Mouse (Mus musculus) left cerebral cortex, postnatal 4 days (tissue): Measurements from ENCODE around the gene Trak1. TPM values are rescaled to one million over a fixed set of nuclear protein-coding genes. Genes with fewer than 3 reads are reported as not detected.
A peak's percentile ranks its signal among the peaks of the same experiment; 100 is the strongest.

Source experiments
- DNase-seq: peaks from one replicate; pipeline ENCODE4 v3.0.0-alpha.2; 2022
- intact Hi-C: fragments of 180-260 bp; cut with DNase I; formaldehyde crosslinking; loops from one replicate; pipeline ENCODE4 v1.15.1; 2025
- total RNA-seq, 2 experiments: library from RNA; stranded (reverse); gene quantifications; 2 replicates each; pipeline ENCODE4 v1.2.3; 2021

The Trak1 gene
- total RNA-seq, 2 experiments from 2014 or later: 208 to 215 TPM

GRCm38 (mm10) chr9:121385749-121386350 lies 88.5 kb downstream of the Trak1 start:
- DNase-seq: no peak
- intact Hi-C loops: loop anchor here (10.0 kb wide), 1 partner anchor 219 kb away; no protein-coding TSS in a partner anchor

- DNase-seq: no peak
- intact Hi-C loops: loop anchor here (10.0 kb wide), 1 partner anchor 217 kb away; no protein-coding TSS in a partner anchor
Observed at GRCm38 (mm10) chr9:121387539-121388272, 90.4 kb downstream of the Trak1 start.

- no peak for DNase-seq
- intact Hi-C loops: loop anchor here (10.0 kb wide), 1 partner anchor 216 kb away; no protein-coding TSS in a partner anchor
Observed at GRCm38 (mm10) chr9:121388273-121388931, 91.1 kb downstream of the Trak1 start.

DNA sequence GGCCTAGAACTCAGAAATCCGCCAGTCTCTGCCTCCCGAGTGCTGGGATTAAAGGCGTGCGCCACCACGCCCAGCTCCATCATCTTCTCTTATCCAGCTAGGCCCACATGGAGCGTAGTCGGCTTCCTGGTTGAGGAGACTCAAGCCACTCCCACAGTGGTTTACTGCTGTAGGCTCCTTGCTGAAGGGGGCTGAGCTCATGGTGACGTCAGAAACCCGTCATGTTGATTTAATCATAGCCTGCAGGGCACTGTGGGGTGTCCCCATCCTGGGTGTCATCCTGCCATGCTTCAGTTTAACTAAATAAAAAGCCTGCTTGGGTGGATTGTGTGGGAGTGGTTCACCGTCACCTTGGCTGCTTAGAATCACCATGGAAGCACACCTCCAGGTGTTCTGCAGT lies 92.0 kb downstream of the Trak1 start:
- no peak for DNase-seq
- intact Hi-C loops: loop anchor here (10.0 kb wide), 1 partner anchor 216 kb away; no protein-coding TSS in a partner anchor

GRCm38 (mm10) chr9:121391898-121392297 lies 94.6 kb downstream of the Trak1 start:
- DNase-seq: peak; percentile 63
- intact Hi-C loops: no loop called here

DNA sequence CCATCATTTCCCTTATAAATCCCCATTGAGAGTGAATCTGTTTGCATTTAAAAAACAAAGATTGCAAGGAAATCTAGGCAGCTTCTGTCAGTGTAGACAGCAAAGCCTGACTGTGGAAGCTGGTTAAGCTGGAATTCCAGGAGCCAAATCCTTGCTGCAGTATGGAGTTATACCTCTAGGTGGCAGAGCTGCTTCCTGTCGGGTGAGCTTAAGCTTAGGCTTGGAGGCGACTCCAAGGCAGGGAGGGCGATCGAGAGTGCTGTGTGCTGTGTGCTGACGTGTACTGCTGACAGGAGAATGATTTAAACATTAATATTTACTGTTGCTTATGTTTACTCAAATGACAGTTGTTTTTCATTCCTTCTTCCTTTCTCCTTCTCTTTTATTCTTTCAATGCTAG lies 95.1 kb downstream of the Trak1 start:
- intact Hi-C loops: no loop called here
- peak; percentile 65 for DNase-seq

GRCm38 (mm10) chr9:121393104-121393503 lies 95.8 kb downstream of the Trak1 start:
- DNase-seq: no peak
- intact Hi-C loops: no loop called here

DNA sequence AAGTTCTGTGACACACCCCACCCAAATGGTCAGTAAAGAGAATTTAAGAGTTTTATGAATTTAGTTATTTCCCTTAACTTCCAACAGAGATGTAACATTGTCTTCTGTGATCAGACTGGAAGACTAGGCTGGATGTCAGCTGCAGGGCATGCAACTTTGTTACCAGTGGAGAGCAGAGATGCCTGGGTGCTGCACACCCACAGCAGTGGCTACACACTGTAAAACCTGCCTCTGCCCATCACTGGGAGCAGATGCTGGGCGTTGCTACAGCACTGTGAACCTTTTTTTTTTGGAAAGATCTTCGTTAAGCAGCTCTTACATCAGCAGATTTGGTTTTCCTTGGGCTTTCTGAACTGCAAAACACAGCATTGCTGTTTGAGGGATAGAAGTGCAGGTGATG lies 97.6 kb downstream of the Trak1 start:
- no peak for DNase-seq
- intact Hi-C loops: no loop called here

DNA sequence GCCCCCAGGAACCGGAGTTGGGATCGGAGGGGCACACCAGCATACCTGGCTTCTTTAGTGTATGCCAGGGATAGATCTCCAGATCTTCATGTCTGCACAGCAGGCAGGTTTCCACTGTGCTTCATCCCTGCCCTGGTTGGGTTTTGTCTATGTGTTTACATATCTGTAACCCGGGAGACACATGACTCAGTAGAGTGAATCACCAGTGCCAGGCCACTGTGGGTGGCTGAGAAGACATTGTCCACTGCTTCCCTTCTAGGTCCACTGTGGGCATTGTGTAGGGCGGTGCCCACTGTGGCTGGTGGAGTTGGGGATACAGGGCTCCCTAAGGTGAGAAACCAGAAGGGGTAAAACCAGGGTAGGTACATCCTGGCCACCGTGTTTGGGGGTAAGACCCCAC lies 98.5 kb downstream of the Trak1 start:
- DNase-seq: no peak
- intact Hi-C loops: no loop called here

DNA sequence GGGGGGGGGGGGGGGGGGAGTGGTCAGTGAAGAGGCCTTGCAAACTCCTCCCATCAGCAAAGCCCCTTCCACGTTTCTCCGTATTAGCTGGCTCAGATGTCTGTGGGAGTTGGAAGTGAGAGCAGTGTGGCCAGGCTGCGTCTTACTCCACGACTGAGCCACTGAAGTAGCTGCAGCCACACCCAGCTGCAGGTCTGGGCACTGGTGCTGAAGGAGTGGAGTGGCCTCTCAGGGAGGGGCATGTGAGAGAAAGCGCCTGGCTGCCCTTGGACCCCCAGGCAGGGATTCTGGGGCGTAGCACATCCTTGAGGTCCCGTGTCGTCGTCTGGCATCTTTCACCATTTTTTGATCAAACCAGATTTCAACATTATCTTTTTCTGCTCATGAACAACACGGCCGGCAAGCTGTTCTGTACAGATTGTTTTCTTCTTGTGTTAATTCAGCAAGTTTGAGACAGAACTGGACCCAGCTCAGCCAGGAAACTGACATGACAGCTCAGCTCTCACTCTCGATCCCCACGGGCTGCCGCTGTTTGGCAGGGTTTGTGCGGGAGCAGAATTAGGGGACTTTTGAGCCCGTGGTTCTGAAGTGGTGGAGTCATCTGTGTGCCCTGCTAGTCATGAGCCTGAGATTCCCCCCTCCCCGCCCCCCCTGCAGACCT lies 100.9 kb downstream of the Trak1 start:
- peak; percentile 57 for DNase-seq
- intact Hi-C loops: no loop called here

- DNase-seq: peak; percentile 77
- intact Hi-C loops: no loop called here
Observed at GRCm38 (mm10) chr9:121398761-121399160, 101.5 kb downstream of the Trak1 start.

DNA sequence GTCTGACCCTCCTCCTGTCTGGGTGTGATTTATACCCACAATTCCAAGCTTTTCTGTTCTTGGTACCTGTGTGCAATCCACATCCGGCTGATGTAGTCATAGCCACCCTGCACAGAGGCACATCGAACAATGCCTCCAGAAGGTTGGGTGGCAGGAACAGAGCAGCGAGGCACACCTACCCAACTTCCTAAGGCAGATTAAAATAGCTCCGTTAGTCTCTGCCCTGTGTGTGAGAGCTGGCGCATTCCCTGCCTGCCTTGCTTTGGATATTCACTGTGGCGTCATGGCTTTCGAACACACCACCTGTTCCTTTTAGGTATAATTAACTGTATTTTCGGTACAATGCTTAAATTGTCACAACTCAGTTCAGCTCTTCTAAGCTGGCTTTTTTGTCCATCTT lies 103.3 kb downstream of the Trak1 start:
- intact Hi-C loops: no loop called here
- DNase-seq: no peak

GRCm38 (mm10) chr9:121403157-121403671 lies 105.9 kb downstream of the Trak1 start:
- DNase-seq: peak; percentile 91

DNA sequence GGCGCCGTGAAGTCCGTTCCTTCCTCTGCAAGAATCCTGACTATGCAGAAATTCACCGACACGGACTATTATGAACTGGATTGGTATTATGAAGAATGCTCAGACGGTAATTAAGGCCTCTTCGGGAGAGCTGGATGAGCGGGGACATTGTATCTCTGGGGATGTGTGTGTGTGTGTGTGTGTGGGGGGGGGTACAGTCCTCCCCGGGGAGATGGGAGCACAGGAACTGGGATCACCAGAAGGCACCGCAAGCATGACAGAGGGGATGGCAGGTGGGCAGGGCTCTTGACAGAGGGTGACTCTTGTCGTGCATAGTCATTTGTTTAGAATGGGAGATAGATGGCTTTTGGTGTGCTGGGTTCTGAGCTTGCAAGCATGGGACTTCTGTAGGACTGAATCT lies 106.4 kb downstream of the Trak1 start:
- intact Hi-C loops: no loop called here
- no peak for DNase-seq

More at GRCm38 (mm10) chr9:121403157-121403671, 105.9 kb downstream of the Trak1 start:
- intact Hi-C loops: no loop called here

GRCm38 (mm10) chr9:121405088-121405681 lies 107.9 kb downstream of the Trak1 start:
- no peak for DNase-seq
- intact Hi-C loops: no loop called here

DNA sequence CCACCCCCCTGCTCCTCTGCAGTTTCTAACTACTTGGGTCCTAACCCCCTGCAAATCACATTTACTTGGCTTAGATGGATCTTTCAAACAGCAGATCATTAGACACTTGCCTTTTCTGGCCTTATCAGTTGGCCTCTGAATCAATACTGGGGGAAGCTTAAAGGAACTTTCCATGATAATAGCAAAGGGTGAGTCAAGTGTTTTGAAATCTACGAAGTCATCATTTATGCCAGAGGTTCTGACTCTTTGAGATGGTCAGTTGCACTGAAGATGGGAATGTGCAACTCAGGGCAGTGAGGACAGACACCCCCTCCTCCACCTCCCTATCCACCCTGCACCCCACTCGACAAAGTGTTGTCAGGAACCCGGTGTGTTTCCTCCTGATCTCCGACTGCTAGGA lies 108.5 kb downstream of the Trak1 start:
- intact Hi-C loops: no loop called here
- DNase-seq: no peak

- no peak for DNase-seq
- intact Hi-C loops: no loop called here
Observed at GRCm38 (mm10) chr9:121414237-121414636, 116.9 kb downstream of the Trak1 start.

GRCm38 (mm10) chr9:121415626-121416241 lies 118.4 kb downstream of the Trak1 start:
- intact Hi-C loops: no loop called here
- DNase-seq: peak; percentile 60

DNA sequence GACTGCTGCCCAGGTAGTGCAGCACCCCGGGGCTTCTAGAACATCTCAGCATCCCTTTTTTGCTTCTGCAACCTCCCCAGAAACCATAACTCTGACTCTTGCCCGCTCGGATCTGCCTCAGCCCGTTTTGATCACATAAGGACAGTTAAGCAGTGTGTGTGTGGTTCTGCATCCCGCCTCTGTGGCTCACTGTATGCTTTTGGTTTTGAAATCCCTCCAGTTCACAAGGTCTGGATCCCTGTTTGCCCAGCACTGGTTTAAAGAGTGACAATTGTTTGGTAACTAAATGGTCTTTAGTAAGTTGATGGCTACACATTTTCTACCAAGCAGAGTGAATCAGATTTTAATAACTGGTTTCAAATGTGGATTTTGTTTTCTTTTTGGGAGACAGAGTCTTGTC lies 119.2 kb downstream of the Trak1 start:
- DNase-seq: no peak
- intact Hi-C loops: no loop called here
